Mouse (Mus musculus) ES-Bruce4 (cell line): Measurements from ENCODE around the gene Rbm19.

ENCODE experiments used
- CTCF ChIP-seq: IDR thresholded peaks from one replicate; pipeline ENCODE4 v1.8.1; 2011; ENCODE audit warnings: low read depth, low read length
- POLR2A ChIP-seq: IDR thresholded peaks from one replicate; pipeline ENCODE4 v1.8.1; 2011; ENCODE audit warnings: low read length; ENCODE audit not compliant: insufficient read depth

- TF ChIP-seq CTCF (no peak), POLR2A (no peak)
These were observed 12.8 kb downstream of the Rbm19 start for GRCm38 (mm10) chr5:120129070-120129469.
